Mouse (Mus musculus) heart, adult 2 months (tissue): ENCODE measurements around the gene Piwil4.

Experiments used
- CTCF ChIP-seq: fragments of 200-600 bp; IDR thresholded peaks from 2 replicates; pipeline ENCODE4 v1.8.1; 2022; ENCODE audit warnings: antibody characterized with exemption, mild to moderate bottlenecking, moderate library complexity
- EP300 ChIP-seq: fragments of 200-500 bp; IDR thresholded peaks from 2 replicates; pipeline ENCODE4 v1.6.1; 2011; ENCODE audit warnings: low read depth, low read length, control low read depth; ENCODE audit not compliant: insufficient read depth

DNA sequence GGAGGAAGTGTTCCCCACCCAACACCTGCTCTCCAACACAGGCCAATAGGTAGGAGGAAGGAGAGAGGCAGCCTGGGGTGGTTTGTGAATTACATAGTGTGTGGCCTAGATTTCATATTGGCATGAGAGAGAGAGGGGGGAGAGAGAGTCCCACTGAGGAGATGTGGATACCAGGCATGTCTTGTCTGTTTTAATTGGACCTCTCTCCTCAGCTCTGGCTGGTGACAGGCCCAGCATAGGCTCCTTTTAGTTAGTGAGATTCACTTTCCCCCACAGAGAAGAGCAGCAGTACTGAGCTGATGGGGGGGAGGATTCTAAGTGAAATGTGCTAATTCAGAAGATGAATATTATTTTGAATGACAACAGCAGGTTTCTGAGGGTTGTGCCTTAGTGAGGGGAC is 57.8 kb downstream of the Piwil4 start:
- TF ChIP-seq CTCF (no peak), EP300 (no peak)
